Mouse (Mus musculus) liver (tissue): Measurements from ENCODE around the gene Opcml.

Experiments
- DNase-seq: peaks from one replicate; pipeline ENCODE4 v3.0.0-alpha.2; 2020; ENCODE audit warnings: mixed read lengths

The Opcml gene

GRCm38 (mm10) chr9:28013192-28013591, 222.6 kb downstream of the Opcml start:
- no peak for DNase-seq

- DNase-seq, result no peak
Measured at GRCm38 (mm10) chr9:28028156-28028555, 237.6 kb downstream of the Opcml start.

GRCm38 (mm10) chr9:28028788-28029393, 238.3 kb downstream of the Opcml start:
- DNase-seq, result no peak

GRCm38 (mm10) chr9:28049157-28049556, 258.6 kb downstream of the Opcml start:
- no peak for DNase-seq

- DNase-seq, result no peak
Measured at GRCm38 (mm10) chr9:28057171-28057845, 266.7 kb downstream of the Opcml start.

- DNase-seq, result no peak
Measured at GRCm38 (mm10) chr9:28065126-28065525, 274.6 kb downstream of the Opcml start.

- DNase-seq, result no peak
Measured at GRCm38 (mm10) chr9:28080694-28081093, 290.1 kb downstream of the Opcml start.

- no peak for DNase-seq
Measured at GRCm38 (mm10) chr9:28083754-28084153, 293.2 kb downstream of the Opcml start.

GRCm38 (mm10) chr9:28084273-28084726, 293.7 kb downstream of the Opcml start:
- DNase-seq, result no peak

GRCm38 (mm10) chr9:28091395-28091794, 300.8 kb downstream of the Opcml start:
- no peak for DNase-seq

GRCm38 (mm10) chr9:28094722-28095121, 304.1 kb downstream of the Opcml start:
- no peak for DNase-seq

GRCm38 (mm10) chr9:28096204-28096603, 305.6 kb downstream of the Opcml start:
- DNase-seq, result no peak

- DNase-seq, result no peak
Measured at GRCm38 (mm10) chr9:28101981-28102380, 311.4 kb downstream of the Opcml start.

GRCm38 (mm10) chr9:28121858-28122257, 331.3 kb downstream of the Opcml start:
- no peak for DNase-seq

GRCm38 (mm10) chr9:28128735-28129134, 338.2 kb downstream of the Opcml start:
- no peak for DNase-seq

- no peak for DNase-seq
Measured at GRCm38 (mm10) chr9:28131521-28131920, 340.9 kb downstream of the Opcml start.

- DNase-seq, result no peak
Measured at GRCm38 (mm10) chr9:28136614-28137013, 346.0 kb downstream of the Opcml start.

GRCm38 (mm10) chr9:28139957-28140597, 349.5 kb downstream of the Opcml start:
- no peak for DNase-seq

GRCm38 (mm10) chr9:28149507-28149906, 358.9 kb downstream of the Opcml start:
- DNase-seq, result no peak

- no peak for DNase-seq
Measured at GRCm38 (mm10) chr9:28153748-28154147, 363.2 kb downstream of the Opcml start.

- DNase-seq, result no peak
Measured at GRCm38 (mm10) chr9:28157092-28157491, 366.5 kb downstream of the Opcml start.

GRCm38 (mm10) chr9:28160953-28161352, 370.4 kb downstream of the Opcml start:
- DNase-seq, result no peak

GRCm38 (mm10) chr9:28163946-28164345, 373.4 kb downstream of the Opcml start:
- DNase-seq, result no peak

- peak; percentile 24 for DNase-seq
Measured at GRCm38 (mm10) chr9:28171890-28172289, 381.3 kb downstream of the Opcml start.
